Mouse (Mus musculus): ENCODE data around the gene Spag4. TPM values are rescaled to one million over a fixed set of nuclear protein-coding genes. Genes with fewer than 3 reads are reported as not detected.

Spag4 gene
- polyA plus RNA-seq, 1 experiment from 2014 or later = 8.9 TPM

DNA sequence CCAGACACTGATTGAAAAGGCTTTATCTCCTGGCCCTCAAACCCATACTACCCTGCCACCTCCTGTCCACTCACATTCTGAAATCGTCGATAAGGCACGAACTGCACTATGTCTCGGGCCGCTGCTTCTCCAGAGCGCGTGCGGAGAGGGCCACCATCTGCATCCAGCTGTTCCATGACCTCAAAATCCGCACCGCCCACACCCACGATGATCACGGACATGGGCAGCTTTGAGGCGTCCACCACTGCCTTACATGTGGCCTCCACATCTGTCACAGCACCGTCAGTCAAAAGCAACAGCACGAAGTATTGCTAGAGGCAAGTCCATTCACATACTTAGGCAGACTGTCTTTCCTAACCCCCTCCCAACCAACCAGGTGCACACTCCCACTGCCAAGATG is 8.8 kb downstream of the Spag4 start:
- Histone ChIP-seq H3K4me3 (no peak overlapping the region), H3K9me3 (no peaks in the 10 kb centered on the region), H3K27ac (replicated peaks) (no peak overlapping the region), H3K9ac (replicated peaks) (no peak overlapping the region), H3K27me3 (no peaks in the 10 kb centered on the region), H3K4me2 (replicated peaks) (no peak overlapping the region), H3K36me3 (peaks cover 98% of the 10 kb centered on the region), H3K4me1 (no peaks in the 10 kb centered on the region)
- ATAC-seq (ENCODE audit: low FRiP score, low read depth) = no peak
- WGBS = 97% methylated on average over 15 of the region's 15 CpGs

DNA sequence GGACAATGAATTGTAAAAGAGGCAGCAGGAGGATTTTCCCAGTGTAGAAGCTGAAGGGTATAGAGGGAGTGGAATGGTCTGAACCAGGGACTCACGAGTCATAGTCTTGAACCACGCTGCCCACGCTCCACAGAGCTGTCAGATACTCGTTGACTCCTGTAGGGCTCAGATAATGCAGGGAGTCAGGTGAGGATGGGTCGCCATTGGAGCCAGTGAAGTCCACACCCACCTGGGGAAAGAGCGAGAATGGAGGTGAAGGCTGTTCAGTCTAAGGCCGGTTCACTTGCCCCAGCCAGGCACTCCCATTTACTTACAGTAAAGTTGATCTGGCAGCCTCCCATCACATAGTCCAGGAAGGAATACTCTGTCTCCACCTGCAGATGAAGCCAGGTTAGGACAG is 12.5 kb downstream of the Spag4 start:
- H3K27ac ChIP-seq (replicated peaks) = no peak overlapping the region

DNA sequence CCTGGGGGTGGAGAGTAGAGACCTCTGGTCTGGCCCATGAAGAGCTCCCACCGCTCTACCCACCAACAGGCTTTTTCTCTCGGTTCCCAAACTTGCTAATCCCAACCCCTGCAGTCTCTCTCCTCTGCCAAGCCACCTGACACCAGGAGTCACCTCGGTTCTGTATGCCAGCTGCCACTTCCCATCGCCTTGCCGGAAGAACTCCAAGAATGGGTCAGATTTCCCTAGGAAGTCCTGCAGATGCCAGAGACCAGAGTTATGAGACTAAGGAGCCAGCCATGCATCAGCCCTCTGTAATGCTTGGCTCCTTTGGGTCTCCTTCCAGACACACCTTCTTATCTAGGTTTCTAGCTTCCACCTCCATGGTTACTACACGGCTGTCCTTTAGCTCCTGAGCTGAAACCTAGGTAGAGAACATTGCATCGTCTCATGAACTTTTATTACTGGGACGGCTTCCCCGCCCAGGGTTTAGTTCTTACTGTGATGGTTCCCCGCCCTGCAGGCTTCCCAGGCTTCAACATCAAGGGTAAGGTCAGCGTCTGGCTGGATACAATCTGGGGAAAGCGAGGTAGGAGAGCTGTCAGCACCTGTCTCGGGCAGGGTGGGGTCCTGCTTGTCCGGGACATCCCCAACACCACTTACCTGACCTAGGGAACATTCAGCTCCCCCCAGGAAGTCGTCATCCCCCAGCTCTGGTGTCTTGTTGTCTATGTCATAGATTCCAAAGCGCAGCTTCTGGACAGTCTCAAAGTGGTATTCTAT is 13.6 kb downstream of the Spag4 start:
- ATAC-seq (ENCODE audit: low FRiP score, low read depth) = no peak
- peaks cover 61% of the 10 kb centered on the region for H3K36me3 ChIP-seq
- 95% methylated on average over 16 of the region's 16 CpGs for WGBS
- no peak overlapping the region for H3K4me2 ChIP-seq (replicated peaks)
- no peak overlapping the region for H3K27ac ChIP-seq (replicated peaks)
- no peaks in the 10 kb centered on the region for H3K9me3 ChIP-seq
- 0 out of 2 replicates have a peak, but pooled peaks cover 2% of the 10 kb centered on the region for H3K4me1 ChIP-seq
- no peaks in the 10 kb centered on the region for H3K27me3 ChIP-seq
- no peak overlapping the region for H3K4me3 ChIP-seq
- no peak overlapping the region for H3K9ac ChIP-seq (replicated peaks)

More for the DNA sequence above, 12.5 kb downstream of the Spag4 start:
- ATAC-seq (ENCODE audit: low FRiP score, low read depth) = no peak
- 92% methylated on average over 7 of the region's 7 CpGs for WGBS
- Histone ChIP-seq H3K4me2 (replicated peaks) (no peak overlapping the region), H3K9ac (replicated peaks) (no peak overlapping the region), H3K27me3 (no peaks in the 10 kb centered on the region), H3K4me1 (0 out of 2 replicates have a peak, but pooled peaks cover 2% of the 10 kb centered on the region), H3K9me3 (no peaks in the 10 kb centered on the region), H3K4me3 (no peak overlapping the region), H3K36me3 (peaks cover 72% of the 10 kb centered on the region)

DNA sequence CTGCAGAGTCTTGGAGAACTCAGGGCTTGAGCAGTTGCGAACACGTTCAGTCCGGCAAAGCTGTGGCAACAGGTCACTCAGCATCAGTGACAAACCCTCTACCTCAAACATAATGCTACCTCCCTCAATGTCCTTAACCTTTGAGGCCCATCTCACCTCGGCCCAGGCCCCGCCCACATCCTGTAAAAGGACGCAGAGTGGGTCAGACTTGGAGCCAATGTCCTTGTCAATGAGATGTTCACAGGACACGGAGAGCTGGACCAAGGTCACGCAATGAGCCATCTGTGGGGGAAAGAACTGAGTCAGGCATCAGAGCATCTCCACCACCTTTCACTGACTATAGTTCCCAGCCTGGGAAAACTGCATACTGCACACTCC is 14.2 kb downstream of the Spag4 start:
- Histone ChIP-seq H3K36me3 (peaks cover 55% of the 10 kb centered on the region), H3K9ac (replicated peaks) (no peak overlapping the region), H3K27me3 (no peaks in the 10 kb centered on the region), H3K4me3 (no peak overlapping the region), H3K9me3 (no peaks in the 10 kb centered on the region), H3K27ac (replicated peaks) (no peak overlapping the region), H3K4me1 (0 out of 2 replicates have a peak, but pooled peaks cover 2% of the 10 kb centered on the region), H3K4me2 (replicated peaks) (no peak overlapping the region)
- no peak for ATAC-seq (ENCODE audit: low FRiP score, low read depth)
- WGBS = 91% methylated on average over 8 of the region's 8 CpGs

DNA sequence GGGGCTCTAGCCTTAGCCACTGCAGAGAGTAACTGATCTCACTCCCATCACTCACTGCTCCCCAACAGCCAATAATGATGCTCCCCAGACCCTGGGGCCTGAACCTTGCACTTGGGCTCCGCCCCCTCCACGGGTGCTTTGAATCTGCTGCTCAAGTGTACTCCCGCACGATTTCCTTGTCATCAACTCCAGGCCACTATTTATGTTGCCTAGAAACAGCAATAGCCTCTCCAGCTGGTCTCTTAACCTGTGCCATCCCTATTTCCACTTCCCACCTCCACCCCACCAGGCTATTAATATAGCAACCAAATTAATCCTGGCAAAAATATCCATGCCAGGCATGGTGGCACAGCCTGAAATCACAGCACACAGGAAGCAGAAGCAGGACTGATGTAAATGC is 14.7 kb downstream of the Spag4 start:
- no peak for ATAC-seq (ENCODE audit: low FRiP score, low read depth)
- no peaks in the 10 kb centered on the region for H3K27me3 ChIP-seq
- no peak overlapping the region for H3K4me3 ChIP-seq
- H3K4me1 ChIP-seq = 0 out of 2 replicates have a peak, but pooled peaks cover 2% of the 10 kb centered on the region
- H3K36me3 ChIP-seq = peaks cover 50% of the 10 kb centered on the region
- no peaks in the 10 kb centered on the region for H3K9me3 ChIP-seq
- no peak overlapping the region for H3K27ac ChIP-seq (replicated peaks)
- H3K9ac ChIP-seq (replicated peaks) = no peak overlapping the region
- no peak overlapping the region for H3K4me2 ChIP-seq (replicated peaks)
- 71% methylated on average over 4 of the region's 4 CpGs for whole genome bisulfite sequencing

DNA sequence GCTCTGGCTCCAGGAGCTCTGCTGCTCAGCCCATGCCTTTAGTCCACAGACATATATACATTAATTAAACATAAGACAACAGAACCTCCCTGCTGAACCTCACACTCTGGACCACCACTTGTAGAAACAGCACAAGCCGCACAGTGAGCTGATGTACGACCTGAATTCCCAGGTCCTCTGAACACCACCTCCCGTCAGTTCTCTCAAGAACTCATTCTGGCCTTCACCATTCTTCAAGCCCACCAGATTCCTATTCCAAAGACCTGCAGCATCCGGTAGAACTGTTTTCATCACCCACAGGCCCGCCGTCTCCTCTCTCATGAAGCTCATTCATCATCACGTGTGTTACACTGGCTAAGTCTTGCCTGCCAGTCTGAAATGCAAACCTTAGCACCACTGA is 15.4 kb downstream of the Spag4 start:
- H3K4me1 ChIP-seq = 0 out of 2 replicates have a peak, but pooled peaks cover 2% of the 10 kb centered on the region
- no peak overlapping the region for H3K4me2 ChIP-seq (replicated peaks)
- no peak for ATAC-seq (ENCODE audit: low FRiP score, low read depth)
- H3K9me3 ChIP-seq = no peaks in the 10 kb centered on the region
- no peak overlapping the region for H3K9ac ChIP-seq (replicated peaks)
- H3K27me3 ChIP-seq = no peaks in the 10 kb centered on the region
- 93% methylated on average over 7 of the region's 7 CpGs for WGBS
- H3K27ac ChIP-seq (replicated peaks) = no peak overlapping the region
- H3K4me3 ChIP-seq = no peak overlapping the region
- H3K36me3 ChIP-seq = peaks cover 43% of the 10 kb centered on the region

DNA sequence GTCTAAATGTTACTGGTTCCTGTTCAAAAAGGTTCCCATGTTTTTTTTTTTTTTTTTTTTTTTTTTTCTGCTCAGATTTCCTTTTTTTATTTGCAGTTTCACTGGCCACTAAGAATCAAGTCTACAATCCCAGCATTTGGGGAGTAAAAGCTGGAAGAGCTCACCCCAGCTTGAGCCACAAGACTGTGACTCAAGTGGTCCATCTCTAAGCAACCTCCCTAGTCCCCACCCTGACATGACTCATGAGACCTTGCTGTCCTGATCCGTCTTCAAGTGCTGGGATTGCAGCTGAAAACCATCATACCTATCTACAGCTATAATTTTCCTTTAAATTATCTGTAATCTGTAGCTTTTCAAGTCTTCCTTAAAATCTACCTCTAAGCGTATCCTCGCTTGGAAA is 19.6 kb downstream of the Spag4 start:
- Histone ChIP-seq H3K9me3 (no peaks in the 10 kb centered on the region), H3K4me1 (peaks cover 6% of the 10 kb centered on the region), H3K4me3 (no peak overlapping the region), H3K9ac (replicated peaks) (no peak overlapping the region), H3K27me3 (no peaks in the 10 kb centered on the region), H3K36me3 (peaks cover 1% of the 10 kb centered on the region; the same call in 1 of the 2 replicates), H3K27ac (replicated peaks) (no peak overlapping the region), H3K4me2 (replicated peaks) (no peak overlapping the region)
- ATAC-seq (ENCODE audit: low FRiP score, low read depth) = no peak
- 92% methylated on average over 3 of the region's 3 CpGs for WGBS

DNA sequence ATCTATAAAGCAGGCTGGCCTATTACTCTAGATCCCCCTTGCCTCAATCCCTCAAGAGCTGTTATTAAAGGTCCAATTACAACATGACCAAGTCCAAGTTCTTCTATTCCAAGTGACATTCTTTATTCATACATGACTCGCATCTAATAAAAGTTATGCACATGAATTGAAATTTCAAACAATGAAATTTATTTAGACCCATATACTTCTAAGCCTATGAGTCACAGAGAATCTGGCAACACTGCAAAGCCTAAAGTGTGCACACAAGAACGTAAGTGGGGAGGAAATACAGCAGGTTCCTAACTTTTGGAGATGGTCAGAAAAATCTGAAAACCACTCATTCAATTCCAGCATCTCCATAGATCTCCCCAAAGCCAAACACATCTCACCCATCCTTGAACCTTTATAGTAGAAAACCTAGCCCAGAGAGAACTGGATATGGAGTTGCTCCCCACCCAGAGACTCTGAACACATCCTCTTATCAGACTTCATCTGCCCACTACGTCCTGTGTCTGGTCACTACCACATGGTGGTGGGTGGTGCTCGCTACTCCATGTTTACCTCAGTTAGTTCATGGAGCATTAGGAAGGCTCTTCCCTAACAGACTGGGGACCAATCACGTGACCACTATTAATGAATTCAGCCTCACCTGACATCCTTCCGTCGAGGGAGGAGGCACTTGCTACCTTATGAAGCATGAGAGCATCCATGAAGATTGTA is 22.6 kb downstream of the Spag4 start:
- no peaks in the 10 kb centered on the region for H3K9me3 ChIP-seq
- H3K4me2 ChIP-seq (replicated peaks) = no peak overlapping the region
- H3K27me3 ChIP-seq = no peaks in the 10 kb centered on the region
- 91% methylated on average over 7 of the region's 7 CpGs for WGBS
- H3K4me1 ChIP-seq = peaks cover 19% of the 10 kb centered on the region
- no peak overlapping the region for H3K9ac ChIP-seq (replicated peaks)
- H3K27ac ChIP-seq (replicated peaks) = no peak overlapping the region
- H3K36me3 ChIP-seq = no peaks in the 10 kb centered on the region
- H3K4me3 ChIP-seq = no peak overlapping the region
- no peak for ATAC-seq (ENCODE audit: low FRiP score, low read depth)

DNA sequence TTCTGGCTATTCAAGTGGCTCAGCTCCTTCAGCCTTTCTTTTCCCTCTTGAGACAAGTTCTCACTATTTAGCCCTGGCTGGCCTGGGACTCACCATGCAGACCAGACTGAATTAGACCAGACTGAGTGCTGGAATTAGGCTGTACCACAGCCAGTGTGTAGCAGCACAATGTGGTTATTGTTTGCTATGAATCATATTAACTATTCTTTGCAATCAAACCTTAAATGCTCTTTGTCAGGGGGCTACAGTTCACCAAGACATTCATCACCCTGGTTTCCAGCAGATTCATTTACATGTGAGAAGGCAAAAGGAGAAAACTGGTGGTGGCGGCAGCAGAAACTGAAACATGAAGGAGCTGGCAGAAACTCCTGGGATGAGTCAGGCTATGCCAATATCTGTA is 24.8 kb downstream of the Spag4 start:
- H3K36me3 ChIP-seq = 0 out of 2 replicates have a peak, but pooled peaks cover 2% of the 10 kb centered on the region
- no peak overlapping the region for H3K4me3 ChIP-seq
- H3K4me1 ChIP-seq = peaks cover 19% of the 10 kb centered on the region
- no peaks in the 10 kb centered on the region for H3K9me3 ChIP-seq
- peak; percentile 65 for ATAC-seq (ENCODE audit: low FRiP score, low read depth)
- no peaks in the 10 kb centered on the region for H3K27me3 ChIP-seq
- 54% methylated on average over 1 of the region's 1 CpGs for WGBS
- no peak overlapping the region for H3K9ac ChIP-seq (replicated peaks)
- H3K27ac ChIP-seq (replicated peaks) = peak overlapping the region; percentile 58
- no peak overlapping the region for H3K4me2 ChIP-seq (replicated peaks)

DNA sequence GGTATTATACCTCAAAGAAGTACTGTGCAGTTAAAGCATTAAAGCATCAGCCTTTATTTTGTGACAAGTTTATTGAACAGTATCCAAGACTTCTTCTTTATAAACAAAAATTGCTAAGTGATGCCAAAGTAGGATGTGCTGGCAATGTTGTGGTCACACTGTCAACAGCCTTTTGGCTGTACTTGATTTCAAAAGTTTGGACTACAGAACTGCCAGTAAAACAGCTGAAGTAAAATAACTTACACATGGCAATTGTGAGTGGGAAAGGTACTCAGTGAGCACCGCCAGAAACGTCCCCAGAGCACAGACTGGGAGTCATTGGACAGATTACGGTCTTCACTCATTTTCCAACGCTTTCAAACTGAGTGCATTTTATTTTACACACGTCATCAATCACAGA is 27.0 kb downstream of the Spag4 start:
- no peaks in the 10 kb centered on the region for H3K27me3 ChIP-seq
- WGBS = 94% methylated on average over 5 of the region's 5 CpGs
- H3K4me2 ChIP-seq (replicated peaks) = no peak overlapping the region
- H3K36me3 ChIP-seq = peaks cover 23% of the 10 kb centered on the region
- H3K27ac ChIP-seq (replicated peaks) = no peak overlapping the region
- H3K9ac ChIP-seq (replicated peaks) = no peak overlapping the region
- H3K4me1 ChIP-seq = peaks cover 19% of the 10 kb centered on the region
- H3K4me3 ChIP-seq = no peak overlapping the region
- H3K9me3 ChIP-seq = no peaks in the 10 kb centered on the region
- ATAC-seq (ENCODE audit: low FRiP score, low read depth) = no peak

DNA sequence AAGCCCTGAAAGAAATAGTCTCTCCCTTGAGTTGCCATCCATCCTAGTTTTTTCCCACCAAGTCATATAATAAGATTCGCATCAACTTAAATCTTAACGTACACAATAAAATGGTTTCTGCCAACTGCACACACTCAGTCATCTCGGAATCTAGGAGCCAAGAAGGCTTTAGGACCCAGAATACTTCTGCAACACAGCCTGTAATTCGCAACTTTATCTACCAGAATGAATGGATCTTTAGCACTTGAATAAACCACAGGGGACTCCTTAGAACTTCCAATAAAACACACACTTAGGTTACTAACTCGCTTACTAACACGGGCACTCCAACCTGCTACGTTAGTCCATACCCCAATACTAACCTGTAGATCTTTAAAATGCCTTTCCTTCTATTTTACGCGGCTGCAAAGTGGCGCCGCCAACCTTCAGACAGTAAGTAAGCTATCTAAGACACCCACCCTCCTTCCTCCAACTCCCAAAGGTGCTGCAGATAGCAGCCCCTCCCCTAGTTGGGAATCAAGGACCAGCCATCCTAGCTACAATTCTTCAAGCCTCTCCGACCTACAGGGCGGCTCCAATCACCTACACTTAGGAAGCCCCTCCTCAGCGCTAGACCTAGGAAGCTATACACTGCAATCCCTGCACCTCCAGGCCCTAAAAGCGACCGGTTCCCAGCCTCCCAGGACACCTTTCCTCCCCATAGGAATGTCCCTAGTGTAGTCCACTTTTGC is 45.8 kb downstream of the Spag4 start:
- under 1% methylated on average over 16 of the region's 16 CpGs for WGBS
- peak; percentile 69 for ATAC-seq (ENCODE audit: low FRiP score, low read depth)
- H3K9me3 ChIP-seq = no peaks in the 10 kb centered on the region
- peak overlapping the region; percentile 96 for H3K4me3 ChIP-seq
- peak overlapping the region; percentile 66 for H3K4me2 ChIP-seq (replicated peaks)
- H3K27ac ChIP-seq (replicated peaks) = peak overlapping the region; percentile 81
- H3K36me3 ChIP-seq = peaks cover 7% of the 10 kb centered on the region; the same call in 1 of the 2 replicates
- peak overlapping the region; percentile 96 for H3K9ac ChIP-seq (replicated peaks)
- peaks cover 15% of the 10 kb centered on the region for H3K4me1 ChIP-seq
- H3K27me3 ChIP-seq = no peaks in the 10 kb centered on the region
